Mouse (Mus musculus): ENCODE data around the gene Nsd1. TPM values are rescaled to one million over a fixed set of nuclear protein-coding genes. Genes with fewer than 3 reads are reported as not detected.

Gene Nsd1
- polyA plus RNA-seq, 1 experiment = 32.8 TPM

DNA sequence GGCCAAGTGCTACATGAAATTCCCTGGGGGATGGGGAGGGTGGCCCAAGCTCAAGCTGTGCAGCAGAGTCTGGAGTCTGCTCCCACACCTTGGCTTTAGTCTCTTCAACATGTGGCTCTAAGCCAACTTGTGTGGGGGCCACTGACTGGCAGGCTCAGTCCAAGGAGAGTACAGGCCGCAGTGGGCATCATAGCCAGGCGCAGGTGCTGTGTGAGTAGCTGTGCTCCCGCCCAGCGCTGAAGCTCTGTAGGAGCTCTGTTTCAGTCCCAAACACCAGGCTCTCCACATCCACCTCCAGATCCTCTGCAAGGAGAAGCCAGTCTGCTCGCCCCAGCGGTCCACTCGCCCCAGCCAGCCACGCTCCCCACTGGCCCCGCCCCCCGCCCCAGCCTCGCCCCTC, 116.0 kb downstream of the Nsd1 start:
- 97% methylated on average over 11 of the region's 11 CpGs for WGBS
- no peak for DNase-seq
- no peak for TF ChIP-seq POLR2A (IDR thresholded peaks at IDR 0.05; ENCODE audit: control insufficient read depth, extremely low read depth, insufficient read depth, low read length, poor library complexity)
- TF ChIP-seq CTCF (IDR thresholded peaks at IDR 0.05; ENCODE audit: borderline replicate concordance, control insufficient read depth, extremely low read depth, insufficient read depth, low read length, poor library complexity) = no peak
- Histone ChIP-seq H3K4me3 (ENCODE audit: control insufficient read depth, insufficient read depth, low read length) (no peak overlapping the region), H3K27me3 (ENCODE audit: control insufficient read depth, insufficient read depth, low read length) (no peaks in the 10 kb centered on the region), H3K4me1 (replicated peaks; ENCODE audit: control insufficient read depth, insufficient read depth, low read length) (peaks cover 45% of the 10 kb centered on the region), H3K27ac (ENCODE audit: control insufficient read depth, insufficient read depth, low read length) (no peak overlapping the region), H3K36me3 (ENCODE audit: control insufficient read depth, insufficient read depth, low read length) (peaks cover 24% of the 10 kb centered on the region)

DNA sequence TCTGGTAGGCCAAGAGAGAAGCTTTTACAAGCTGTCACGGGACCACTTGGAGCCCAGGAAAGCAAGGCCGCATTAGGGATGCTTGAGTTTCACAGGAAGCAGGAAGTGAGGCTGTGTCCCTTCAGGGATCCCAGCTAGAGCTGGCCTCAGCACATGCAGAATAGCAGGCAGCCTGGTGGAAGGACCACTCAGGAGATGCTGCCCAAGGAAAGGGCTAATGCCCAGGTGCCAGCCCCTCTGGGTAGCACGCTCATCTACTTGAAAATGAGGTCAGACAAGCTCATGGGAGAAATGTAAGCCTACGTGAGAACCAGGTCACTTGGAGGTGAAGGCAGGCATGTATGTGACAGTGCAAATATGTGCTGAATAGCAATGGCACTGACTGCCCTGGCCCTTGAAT, 117.6 kb downstream of the Nsd1 start:
- DNase-seq = no peak
- no peak overlapping the region for H3K4me3 ChIP-seq (ENCODE audit: control insufficient read depth, insufficient read depth, low read length)
- peaks cover 40% of the 10 kb centered on the region for H3K4me1 ChIP-seq (replicated peaks; ENCODE audit: control insufficient read depth, insufficient read depth, low read length)
- no peak for TF ChIP-seq CTCF (IDR thresholded peaks at IDR 0.05; ENCODE audit: borderline replicate concordance, control insufficient read depth, extremely low read depth, insufficient read depth, low read length, poor library complexity)
- no peak for TF ChIP-seq POLR2A (IDR thresholded peaks at IDR 0.05; ENCODE audit: control insufficient read depth, extremely low read depth, insufficient read depth, low read length, poor library complexity)
- H3K27ac ChIP-seq (ENCODE audit: control insufficient read depth, insufficient read depth, low read length) = no peak overlapping the region
- WGBS = 90% methylated on average over 4 of the region's 4 CpGs
- H3K27me3 ChIP-seq (ENCODE audit: control insufficient read depth, insufficient read depth, low read length) = no peaks in the 10 kb centered on the region
- H3K36me3 ChIP-seq (ENCODE audit: control insufficient read depth, insufficient read depth, low read length) = peaks cover 24% of the 10 kb centered on the region

DNA sequence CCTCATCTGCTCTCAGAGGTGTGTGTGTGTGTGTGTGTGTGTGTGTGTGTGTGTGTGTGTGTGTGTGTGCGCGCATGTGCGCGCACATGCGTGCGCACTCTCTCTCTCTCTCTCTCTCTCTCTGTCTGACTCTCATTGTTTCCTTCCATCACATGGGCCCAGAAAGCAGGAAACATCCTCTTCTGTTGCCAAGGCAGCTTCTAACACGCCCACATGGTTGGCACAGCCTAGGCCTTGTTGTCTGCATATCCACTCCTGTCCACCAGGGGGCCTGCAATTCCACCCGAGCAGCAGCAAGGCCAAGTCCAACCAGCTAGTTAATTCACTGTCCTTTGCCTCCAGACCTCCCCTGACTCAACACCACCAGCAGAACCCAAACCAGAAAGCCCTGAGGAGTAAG, 118.1 kb downstream of the Nsd1 start:
- Histone ChIP-seq H3K36me3 (ENCODE audit: control insufficient read depth, insufficient read depth, low read length) (peaks cover 24% of the 10 kb centered on the region), H3K27me3 (ENCODE audit: control insufficient read depth, insufficient read depth, low read length) (no peaks in the 10 kb centered on the region), H3K4me3 (ENCODE audit: control insufficient read depth, insufficient read depth, low read length) (no peak overlapping the region; the same call in 1 of the 2 replicates), H3K4me1 (replicated peaks; ENCODE audit: control insufficient read depth, insufficient read depth, low read length) (peaks cover 38% of the 10 kb centered on the region), H3K27ac (ENCODE audit: control insufficient read depth, insufficient read depth, low read length) (no peak overlapping the region)
- TF ChIP-seq CTCF (IDR thresholded peaks at IDR 0.05; ENCODE audit: borderline replicate concordance, control insufficient read depth, extremely low read depth, insufficient read depth, low read length, poor library complexity) = peak; percentile 91; the same call in 1 of the 2 replicates
- no peak for TF ChIP-seq POLR2A (IDR thresholded peaks at IDR 0.05; ENCODE audit: control insufficient read depth, extremely low read depth, insufficient read depth, low read length, poor library complexity)
- 7% methylated on average over 8 of the region's 8 CpGs for WGBS
- DNase-seq = peak; percentile 90

DNA sequence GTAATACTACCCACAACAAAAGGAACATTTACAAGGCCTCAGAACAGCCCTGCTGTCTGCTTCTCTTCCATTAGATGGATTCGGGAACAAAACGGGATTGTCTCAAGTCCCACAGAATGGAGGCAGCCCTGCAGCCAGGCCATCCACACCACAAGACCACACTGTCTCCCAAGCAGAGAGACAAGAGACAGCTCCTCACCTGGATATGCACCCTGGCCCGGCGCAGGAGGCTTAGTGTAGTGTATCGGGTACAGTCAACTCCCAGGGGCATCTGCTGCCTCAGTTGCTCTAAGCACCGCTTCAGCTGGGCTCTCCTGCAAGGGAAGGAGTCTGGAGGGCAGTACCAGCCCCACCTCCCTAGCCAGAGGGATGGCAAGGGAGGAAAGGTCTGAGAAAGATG, 118.6 kb downstream of the Nsd1 start:
- Histone ChIP-seq H3K27ac (ENCODE audit: control insufficient read depth, insufficient read depth, low read length) (no peak overlapping the region), H3K4me3 (ENCODE audit: control insufficient read depth, insufficient read depth, low read length) (peak overlapping the region; percentile 57), H3K27me3 (ENCODE audit: control insufficient read depth, insufficient read depth, low read length) (no peaks in the 10 kb centered on the region), H3K4me1 (replicated peaks; ENCODE audit: control insufficient read depth, insufficient read depth, low read length) (peaks cover 33% of the 10 kb centered on the region), H3K36me3 (ENCODE audit: control insufficient read depth, insufficient read depth, low read length) (peaks cover 23% of the 10 kb centered on the region)
- no peak for TF ChIP-seq CTCF (IDR thresholded peaks at IDR 0.05; ENCODE audit: borderline replicate concordance, control insufficient read depth, extremely low read depth, insufficient read depth, low read length, poor library complexity)
- DNase-seq = no peak
- whole genome bisulfite sequencing = 93% methylated on average over 6 of the region's 6 CpGs

DNA sequence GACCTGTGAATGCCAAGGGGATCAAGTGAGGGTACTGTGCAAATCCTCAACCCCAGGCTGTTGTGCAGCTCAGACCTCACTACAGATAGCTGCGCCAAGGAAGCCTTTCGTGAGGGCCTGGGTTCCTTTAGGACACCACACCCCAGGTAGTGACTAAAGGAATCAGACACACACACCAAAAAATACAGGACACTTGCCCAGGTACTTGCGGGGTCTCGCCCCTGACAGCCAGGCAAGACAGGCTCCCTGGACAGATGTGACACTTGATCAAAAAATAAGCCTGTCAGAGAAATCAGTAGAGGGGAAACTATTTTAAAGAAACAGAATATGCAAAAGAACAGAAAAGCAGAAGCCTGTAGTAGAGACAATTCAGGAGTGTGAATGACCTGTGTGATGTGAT, 119.1 kb downstream of the Nsd1 start:
- no peak for DNase-seq
- no peak for TF ChIP-seq CTCF (IDR thresholded peaks at IDR 0.05; ENCODE audit: borderline replicate concordance, control insufficient read depth, extremely low read depth, insufficient read depth, low read length, poor library complexity)
- no peak for TF ChIP-seq POLR2A (IDR thresholded peaks at IDR 0.05; ENCODE audit: control insufficient read depth, extremely low read depth, insufficient read depth, low read length, poor library complexity)
- Histone ChIP-seq H3K27ac (ENCODE audit: control insufficient read depth, insufficient read depth, low read length) (no peak overlapping the region), H3K27me3 (ENCODE audit: control insufficient read depth, insufficient read depth, low read length) (no peaks in the 10 kb centered on the region), H3K4me1 (replicated peaks; ENCODE audit: control insufficient read depth, insufficient read depth, low read length) (peaks cover 30% of the 10 kb centered on the region), H3K4me3 (ENCODE audit: control insufficient read depth, insufficient read depth, low read length) (peak overlapping the region; percentile 57), H3K36me3 (ENCODE audit: control insufficient read depth, insufficient read depth, low read length) (peaks cover 19% of the 10 kb centered on the region)
- 83% methylated on average over 4 of the region's 4 CpGs for whole genome bisulfite sequencing

DNA sequence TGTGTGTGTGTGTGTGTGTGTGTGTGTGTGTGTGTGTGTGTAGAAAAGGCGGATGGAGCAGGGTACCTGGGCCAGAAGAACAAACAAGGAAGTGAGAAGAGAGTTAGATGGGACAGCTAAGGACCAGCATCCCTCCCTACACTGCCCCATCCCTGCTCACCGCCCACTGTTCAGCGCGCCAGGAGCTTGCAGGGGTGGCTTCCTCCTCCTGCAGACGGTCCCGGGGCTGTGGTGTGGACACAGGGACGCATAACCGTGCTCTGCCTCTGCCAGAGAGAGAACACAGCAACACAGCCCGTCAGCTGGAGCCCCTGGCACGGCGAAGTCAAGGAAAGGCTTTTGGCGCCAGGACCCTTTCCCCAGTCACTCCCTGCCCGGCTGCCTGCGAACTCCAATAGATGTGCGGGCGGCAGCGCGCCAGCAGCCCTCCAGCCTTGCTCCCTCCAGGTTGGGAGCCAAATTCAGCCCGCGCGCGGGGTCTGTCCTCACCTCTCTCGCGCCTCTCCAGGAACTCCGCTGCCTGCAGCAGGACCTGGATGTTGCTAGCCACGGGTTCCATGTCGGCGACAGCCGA, 119.6 kb downstream of the Nsd1 start:
- Histone ChIP-seq H3K27me3 (ENCODE audit: control insufficient read depth, insufficient read depth, low read length) (no peaks in the 10 kb centered on the region), H3K4me3 (ENCODE audit: control insufficient read depth, insufficient read depth, low read length) (peak overlapping the region; percentile 57), H3K4me1 (replicated peaks; ENCODE audit: control insufficient read depth, insufficient read depth, low read length) (peaks cover 30% of the 10 kb centered on the region), H3K36me3 (ENCODE audit: control insufficient read depth, insufficient read depth, low read length) (peaks cover 13% of the 10 kb centered on the region), H3K27ac (ENCODE audit: control insufficient read depth, insufficient read depth, low read length) (no peak overlapping the region)
- DNase-seq = peak; percentile 43
- TF ChIP-seq POLR2A (IDR thresholded peaks at IDR 0.05; ENCODE audit: control insufficient read depth, extremely low read depth, insufficient read depth, low read length, poor library complexity) = no peak
- no peak for TF ChIP-seq CTCF (IDR thresholded peaks at IDR 0.05; ENCODE audit: borderline replicate concordance, control insufficient read depth, extremely low read depth, insufficient read depth, low read length, poor library complexity)
- 3% methylated on average over 29 of the region's 29 CpGs for WGBS
